Mouse (Mus musculus): ENCODE measurements at regions not wholly inside any gene's neighbourhood (a gene's known extent, or its start where the extent isn't known, plus 50 kb on each side); places are given as distances from the start of the nearest gene placed in this dataset.

DNA sequence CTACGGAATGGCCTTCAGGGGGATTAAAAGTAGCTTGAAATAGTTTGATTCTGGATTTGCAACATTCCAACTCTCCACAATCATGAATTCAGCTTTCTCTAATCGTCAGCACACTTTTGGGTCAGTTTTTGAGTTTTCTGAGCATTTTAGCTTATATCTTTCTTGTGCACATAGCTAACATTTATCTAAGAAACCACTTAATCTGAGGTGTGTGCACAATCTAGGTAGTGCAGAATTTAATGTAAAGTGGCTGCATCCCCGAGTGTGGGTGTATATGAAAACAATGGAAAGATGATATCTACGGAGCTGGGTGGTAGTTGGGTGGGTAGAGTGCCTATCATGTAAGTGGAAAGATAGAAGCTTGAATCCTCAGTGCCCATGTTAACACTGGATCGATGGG, 570.1 kb downstream of the Adgrl2 start:
- Histone ChIP-seq H3K27ac (no peak overlapping the region), H3K36me3 (ENCODE audit: inconsistent target) (no peaks in the 10 kb centered on the region), H3K79me2 (ENCODE audit: inconsistent target) (no peaks in the 10 kb centered on the region), H3K4me3 (ENCODE audit: inconsistent target) (no peak overlapping the region)
- WGBS (ENCODE audit: missing documents) = 89% methylated on average over 5 of the region's 5 CpGs

DNA sequence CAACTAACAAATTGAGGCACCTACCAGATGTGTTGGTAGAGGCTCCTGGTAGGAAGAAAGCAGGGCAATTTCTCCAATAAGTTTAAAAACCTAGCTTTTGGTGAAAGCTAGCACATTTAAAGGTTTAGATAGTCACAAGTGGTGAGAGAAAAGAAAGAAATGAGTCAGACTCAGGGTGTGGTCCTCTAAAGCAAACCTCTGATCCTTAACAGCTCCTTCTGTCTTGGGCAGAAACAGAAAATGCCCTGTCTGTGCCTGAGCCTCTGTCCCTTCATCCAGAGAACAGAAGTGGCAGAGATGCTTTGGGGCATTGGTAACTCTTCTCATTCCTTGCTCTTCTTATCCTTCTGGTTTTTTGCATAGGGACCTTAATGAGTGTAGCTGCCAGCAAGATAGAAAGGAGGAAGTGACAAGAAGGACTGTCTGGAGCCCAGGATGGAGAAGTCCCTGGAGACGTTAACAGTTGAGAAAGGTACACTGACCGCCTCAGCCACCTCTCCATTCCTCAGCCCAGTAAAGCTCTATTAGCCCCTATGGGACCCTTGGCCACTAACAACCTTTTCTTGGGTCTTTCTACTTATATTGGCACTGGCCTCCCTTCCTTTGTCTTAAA, 570.8 kb downstream of the Adgrl2 start:
- Histone ChIP-seq H3K36me3 (ENCODE audit: inconsistent target) (no peaks in the 10 kb centered on the region), H3K27ac (no peak overlapping the region), H3K79me2 (ENCODE audit: inconsistent target) (no peaks in the 10 kb centered on the region), H3K4me3 (ENCODE audit: inconsistent target) (no peak overlapping the region)
- 21% methylated on average over 2 of the region's 2 CpGs for WGBS (ENCODE audit: missing documents)

DNA sequence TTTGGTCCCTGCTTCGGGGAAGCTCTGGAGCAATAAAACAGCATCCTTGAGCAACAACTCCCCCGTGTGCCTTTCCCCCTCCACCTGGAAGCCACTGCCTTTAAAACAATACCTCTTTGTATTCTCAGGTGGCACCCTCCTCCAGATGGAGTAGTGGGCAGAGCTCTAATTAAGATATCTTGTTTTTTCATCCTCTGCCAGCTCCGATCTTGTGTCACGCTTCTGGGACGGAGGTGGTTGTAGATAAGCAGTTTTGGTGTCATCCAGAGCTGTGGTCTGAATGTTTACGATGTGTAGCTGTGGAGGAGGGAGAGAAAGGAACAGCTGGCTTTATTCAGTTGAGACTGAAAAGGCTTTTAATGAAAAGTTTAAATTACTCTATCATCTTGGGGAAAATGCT, 572.3 kb downstream of the Adgrl2 start:
- WGBS (ENCODE audit: missing documents) = 77% methylated on average over 6 of the region's 6 CpGs
- no peaks in the 10 kb centered on the region for H3K36me3 ChIP-seq (ENCODE audit: inconsistent target)

DNA sequence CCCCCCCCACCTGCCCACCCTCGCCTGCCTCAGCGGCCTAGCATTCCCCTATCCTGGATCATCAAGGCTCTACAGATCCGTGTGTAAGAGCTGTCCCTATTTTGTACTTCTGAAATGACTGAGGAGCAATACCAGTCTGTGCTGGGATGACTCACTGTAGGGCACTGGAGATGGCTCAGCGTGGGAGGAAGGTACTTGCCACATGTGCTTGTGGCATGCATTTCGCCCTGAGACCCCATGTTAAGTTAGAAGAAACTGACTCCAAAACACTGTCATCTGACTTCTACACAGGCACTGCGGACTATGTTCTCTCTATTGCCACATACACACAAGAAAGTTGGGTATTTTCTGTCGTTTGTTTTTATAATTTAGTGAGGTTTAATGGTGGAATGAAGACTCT, 574.9 kb downstream of the Adgrl2 start:
- Histone ChIP-seq H3K36me3 (ENCODE audit: inconsistent target) (no peaks in the 10 kb centered on the region), H3K4me3 (ENCODE audit: inconsistent target) (no peak overlapping the region)
- WGBS (ENCODE audit: missing documents) = 77% methylated on average over 7 of the region's 7 CpGs

More for the DNA sequence above, 572.3 kb downstream of the Adgrl2 start:
- Histone ChIP-seq H3K27ac (no peak overlapping the region), H3K79me2 (ENCODE audit: inconsistent target) (no peaks in the 10 kb centered on the region), H3K4me3 (ENCODE audit: inconsistent target) (no peak overlapping the region)

DNA sequence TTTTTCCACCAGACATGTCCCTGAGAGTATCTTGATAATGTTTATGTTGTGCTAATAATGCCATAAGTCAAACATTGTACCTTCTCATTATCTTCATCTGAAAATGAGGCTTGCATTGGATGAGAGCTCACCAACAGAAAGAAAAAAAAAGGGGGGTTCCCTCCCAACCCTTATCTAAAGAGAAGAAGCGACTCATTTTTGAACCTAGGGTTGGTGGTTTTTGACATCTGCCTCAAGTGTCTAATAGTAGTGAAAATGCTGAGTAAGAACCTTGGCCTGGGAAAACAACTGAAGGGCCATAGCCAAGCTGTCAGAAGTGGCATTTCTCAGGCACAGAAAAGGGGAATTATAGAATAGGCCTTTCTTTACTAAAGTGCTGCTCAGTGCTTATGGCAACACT, 577.3 kb downstream of the Adgrl2 start:
- 7% methylated on average over 1 of the region's 1 CpGs for WGBS (ENCODE audit: missing documents)
- no peaks in the 10 kb centered on the region for H3K79me2 ChIP-seq (ENCODE audit: inconsistent target)
- no peak overlapping the region for H3K4me3 ChIP-seq (ENCODE audit: inconsistent target)
- H3K36me3 ChIP-seq (ENCODE audit: inconsistent target) = no peaks in the 10 kb centered on the region
- H3K27ac ChIP-seq = no peak overlapping the region

More for the DNA sequence above, 574.9 kb downstream of the Adgrl2 start:
- H3K79me2 ChIP-seq (ENCODE audit: inconsistent target) = no peaks in the 10 kb centered on the region
- H3K27ac ChIP-seq = no peak overlapping the region

DNA sequence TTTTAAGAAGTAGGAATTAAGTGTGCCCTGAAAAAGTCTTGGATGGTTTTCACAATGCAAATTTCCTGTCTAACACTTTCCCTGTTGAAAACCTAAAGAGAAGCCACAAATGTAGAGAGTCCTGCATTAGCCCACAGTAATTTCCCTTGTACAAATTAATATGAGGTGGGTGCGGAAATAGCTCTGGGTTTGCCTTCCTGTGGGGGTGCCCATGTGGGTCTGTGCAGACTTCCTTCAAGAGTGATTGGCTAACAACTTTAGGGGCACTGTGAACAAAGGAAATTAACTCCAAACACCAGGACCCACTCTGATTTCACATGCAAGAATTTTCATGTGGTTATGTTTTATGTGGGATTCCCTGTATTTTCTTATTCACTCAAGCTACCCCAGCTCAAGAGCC, 578.2 kb downstream of the Adgrl2 start:
- no peak overlapping the region for H3K27ac ChIP-seq
- H3K79me2 ChIP-seq (ENCODE audit: inconsistent target) = no peaks in the 10 kb centered on the region
- no peaks in the 10 kb centered on the region for H3K36me3 ChIP-seq (ENCODE audit: inconsistent target)
- 36% methylated on average over 1 of the region's 1 CpGs for WGBS (ENCODE audit: missing documents)
- no peak overlapping the region for H3K4me3 ChIP-seq (ENCODE audit: inconsistent target)

DNA sequence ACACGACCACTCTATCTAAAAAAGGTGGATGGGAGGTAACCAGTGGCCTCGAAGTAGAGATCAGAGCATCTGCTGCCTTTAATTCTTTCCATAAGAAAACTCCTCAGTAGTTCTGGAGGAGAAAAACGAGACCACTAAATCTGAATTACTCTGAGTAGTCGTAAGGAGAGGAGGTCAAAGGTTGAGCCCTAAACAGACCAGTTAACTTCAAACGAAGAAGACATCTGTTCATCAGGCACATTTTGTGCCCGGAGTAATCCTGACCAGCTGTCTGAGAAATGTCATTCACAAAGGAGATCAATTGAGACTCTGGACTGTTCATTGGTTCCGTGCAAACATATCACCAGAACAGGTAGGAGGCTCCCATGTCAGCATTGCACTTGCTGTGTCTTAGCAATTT, 592.0 kb downstream of the Adgrl2 start:
- no peaks in the 10 kb centered on the region for H3K79me2 ChIP-seq (ENCODE audit: inconsistent target)
- no peak overlapping the region for H3K4me3 ChIP-seq (ENCODE audit: inconsistent target)
- no peak overlapping the region for H3K27ac ChIP-seq
- H3K36me3 ChIP-seq (ENCODE audit: inconsistent target) = no peaks in the 10 kb centered on the region
- WGBS (ENCODE audit: missing documents) = 81% methylated on average over 7 of the region's 7 CpGs

DNA sequence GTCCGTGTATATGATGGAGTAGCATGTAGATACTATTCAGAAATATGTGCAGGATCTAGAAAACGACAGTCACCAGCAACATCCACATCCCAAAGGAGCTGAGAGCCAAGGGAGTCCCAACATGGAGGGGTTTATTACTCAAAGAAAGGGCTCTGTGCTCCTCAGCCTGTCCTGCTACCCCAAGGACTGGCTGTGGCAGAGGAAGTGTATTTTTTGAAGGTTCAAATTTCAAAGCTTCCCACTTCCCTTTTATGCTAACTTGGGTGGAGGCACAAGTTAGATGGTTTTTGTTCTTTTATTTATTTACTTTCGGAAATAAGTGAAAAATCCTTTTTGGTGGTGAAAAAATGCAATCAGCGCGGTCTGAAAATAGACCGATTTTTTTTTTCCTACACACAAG, 602.8 kb downstream of the Adgrl2 start:
- WGBS (ENCODE audit: missing documents) = 37% methylated on average over 5 of the region's 6 CpGs
- no peaks in the 10 kb centered on the region for H3K79me2 ChIP-seq (ENCODE audit: inconsistent target)
- no peaks in the 10 kb centered on the region for H3K36me3 ChIP-seq (ENCODE audit: inconsistent target)
- no peak overlapping the region for H3K27ac ChIP-seq
- no peak overlapping the region for H3K4me3 ChIP-seq (ENCODE audit: inconsistent target)

DNA sequence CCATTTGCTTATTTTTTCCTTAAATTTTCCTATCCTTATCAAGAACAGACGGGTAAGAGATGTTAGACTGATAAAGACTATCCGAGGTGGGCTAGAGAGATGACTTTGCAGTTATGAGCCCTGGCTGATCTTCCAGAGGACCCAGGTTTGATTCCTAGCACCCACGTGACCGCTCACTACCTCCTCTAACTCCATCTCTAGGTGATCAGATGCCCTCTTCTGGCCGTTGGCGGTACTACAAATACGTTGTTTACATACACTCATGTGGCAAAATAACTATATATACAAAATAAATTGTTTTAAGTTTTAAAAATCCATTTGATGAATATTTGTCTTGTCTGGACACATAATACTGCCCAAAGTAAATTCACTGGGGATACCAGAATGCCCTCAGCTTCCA, 604.6 kb downstream of the Adgrl2 start:
- H3K36me3 ChIP-seq (ENCODE audit: inconsistent target) = no peaks in the 10 kb centered on the region
- H3K4me3 ChIP-seq (ENCODE audit: inconsistent target) = no peak overlapping the region
- 95% methylated on average over 7 of the region's 7 CpGs for WGBS (ENCODE audit: missing documents)
- H3K79me2 ChIP-seq (ENCODE audit: inconsistent target) = no peaks in the 10 kb centered on the region
- no peak overlapping the region for H3K27ac ChIP-seq

DNA sequence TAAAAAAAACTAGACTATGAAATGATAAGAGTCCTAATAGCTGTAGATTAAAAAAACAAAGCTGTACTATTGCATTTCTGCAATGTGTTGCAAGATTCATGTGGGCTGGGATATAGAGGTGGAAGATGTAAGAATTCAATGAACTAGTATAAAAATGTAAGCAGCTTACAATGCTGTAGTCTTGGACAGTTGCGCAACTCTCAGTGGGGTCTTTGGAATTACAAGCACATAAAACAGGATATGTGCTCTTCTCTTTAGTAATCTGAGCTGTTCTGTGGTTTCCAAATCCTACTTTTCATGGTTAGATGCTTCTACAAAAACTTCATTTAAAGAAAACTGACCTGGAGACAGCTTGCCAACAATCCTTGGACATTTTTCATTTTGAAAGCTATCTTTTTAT, 609.3 kb downstream of the Adgrl2 start:
- H3K27ac ChIP-seq = no peak overlapping the region
- no peaks in the 10 kb centered on the region for H3K36me3 ChIP-seq (ENCODE audit: inconsistent target)
- H3K4me3 ChIP-seq (ENCODE audit: inconsistent target) = no peak overlapping the region
- 100% methylated on average over 1 of the region's 1 CpGs for WGBS (ENCODE audit: missing documents)
- no peaks in the 10 kb centered on the region for H3K79me2 ChIP-seq (ENCODE audit: inconsistent target)

DNA sequence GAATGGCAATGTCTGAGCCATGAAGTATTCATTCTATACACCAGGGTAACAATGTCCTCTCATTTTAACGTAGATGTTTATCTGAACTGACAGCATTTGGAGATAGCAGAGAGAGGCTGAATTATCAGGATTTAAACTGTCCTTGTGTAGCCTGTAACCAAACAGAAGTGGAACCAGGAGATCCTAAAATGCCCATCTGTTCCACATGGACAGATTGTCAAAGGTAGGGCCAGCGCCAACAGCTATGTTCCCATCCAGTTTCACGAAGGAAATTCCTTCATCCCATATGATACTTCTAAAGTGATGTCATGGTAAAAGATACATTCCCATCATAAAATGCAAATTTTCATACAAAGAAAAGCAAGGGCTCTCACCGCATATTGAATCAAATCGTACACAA, 627.0 kb downstream of the Adgrl2 start:
- Histone ChIP-seq H3K4me3 (ENCODE audit: inconsistent target) (no peak overlapping the region), H3K79me2 (ENCODE audit: inconsistent target) (no peaks in the 10 kb centered on the region), H3K36me3 (ENCODE audit: inconsistent target) (no peaks in the 10 kb centered on the region), H3K27ac (no peak overlapping the region)
- 97% methylated on average over 5 of the region's 5 CpGs for WGBS (ENCODE audit: missing documents)

DNA sequence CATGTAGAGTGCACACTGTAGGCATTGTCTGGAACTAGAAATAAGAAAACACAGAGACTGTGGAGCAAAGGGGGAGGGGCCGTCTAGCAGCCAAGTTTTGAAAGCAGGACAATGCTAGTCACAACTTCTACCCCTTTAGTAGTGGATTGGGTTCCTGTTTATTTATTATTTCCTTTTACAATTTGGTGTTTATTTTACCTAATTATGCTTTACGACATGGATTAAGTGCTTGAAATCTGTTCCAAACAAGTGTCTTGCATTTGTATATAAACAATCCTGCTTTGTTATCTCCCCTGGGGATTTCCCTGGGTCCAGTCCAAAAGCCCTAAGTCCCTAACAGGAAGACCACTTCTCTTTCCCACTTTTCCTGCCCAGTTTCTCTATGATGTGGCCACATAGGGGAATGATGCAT, 627.9 kb downstream of the Adgrl2 start:
- WGBS (ENCODE audit: missing documents) = 94% methylated on average over 2 of the region's 2 CpGs

DNA sequence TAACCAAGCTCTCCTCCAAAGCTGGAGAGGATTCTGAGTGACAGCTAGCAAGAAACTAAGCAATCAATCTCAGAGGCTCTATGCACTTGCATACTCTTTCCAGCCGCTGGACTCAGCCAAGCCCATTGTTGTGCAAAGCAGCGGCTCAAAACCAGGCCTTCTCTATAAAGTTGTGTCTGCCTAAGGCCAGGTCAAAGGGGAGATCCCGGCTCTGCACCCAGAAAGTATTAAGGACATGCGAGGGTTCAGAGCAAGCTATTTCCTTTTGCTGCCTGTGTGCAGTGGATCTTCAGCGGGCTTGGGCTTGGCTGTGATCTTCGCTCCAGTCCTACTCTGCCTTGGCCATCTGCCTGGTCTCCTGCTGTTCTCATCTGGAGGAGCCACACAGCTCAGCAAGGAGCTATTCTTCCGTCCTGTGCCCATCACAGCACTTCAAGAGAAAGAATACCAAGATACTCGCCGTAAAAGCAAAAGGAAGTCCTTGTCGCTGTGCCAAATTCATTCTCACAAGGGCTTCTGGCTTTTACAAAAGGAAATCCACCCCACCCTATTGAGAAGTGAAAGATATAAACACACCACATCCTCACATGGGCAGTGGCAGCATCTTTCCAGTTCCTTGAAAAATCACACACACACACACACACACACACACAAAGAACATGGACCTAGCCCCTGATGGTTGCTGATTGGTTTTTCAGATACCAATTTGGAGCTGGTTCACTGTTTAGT, 646.6 kb downstream of the Adgrl2 start:
- no peak overlapping the region for H3K27ac ChIP-seq
- 41% methylated on average over 10 of the region's 10 CpGs for WGBS (ENCODE audit: missing documents)
- H3K79me2 ChIP-seq (ENCODE audit: inconsistent target) = no peaks in the 10 kb centered on the region
- H3K36me3 ChIP-seq (ENCODE audit: inconsistent target) = no peaks in the 10 kb centered on the region
- no peak overlapping the region for H3K4me3 ChIP-seq (ENCODE audit: inconsistent target)

More for the DNA sequence above, 627.9 kb downstream of the Adgrl2 start:
- Histone ChIP-seq H3K79me2 (ENCODE audit: inconsistent target) (no peaks in the 10 kb centered on the region), H3K4me3 (ENCODE audit: inconsistent target) (no peak overlapping the region), H3K36me3 (ENCODE audit: inconsistent target) (no peaks in the 10 kb centered on the region), H3K27ac (no peak overlapping the region)

DNA sequence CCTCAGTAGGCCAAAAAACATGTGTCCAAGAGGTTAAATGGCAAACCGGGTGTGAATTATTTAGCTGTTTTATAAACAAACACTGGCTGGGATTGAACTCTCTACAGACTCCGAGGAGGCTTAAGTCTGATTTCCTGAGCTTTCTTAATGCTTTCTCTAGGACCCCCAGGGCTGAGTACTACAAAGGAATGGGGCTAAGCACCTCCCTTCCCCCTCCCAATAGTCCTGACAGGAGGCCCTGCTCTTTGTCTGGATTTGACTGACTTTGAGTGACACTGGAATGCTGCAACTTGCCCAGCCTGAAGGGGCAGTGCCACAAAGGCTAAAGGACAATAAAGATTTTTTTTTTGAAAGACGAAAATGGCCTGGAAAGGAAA, 647.1 kb downstream of the Adgrl2 start:
- Histone ChIP-seq H3K36me3 (ENCODE audit: inconsistent target) (no peaks in the 10 kb centered on the region), H3K27ac (no peak overlapping the region), H3K79me2 (ENCODE audit: inconsistent target) (no peaks in the 10 kb centered on the region), H3K4me3 (ENCODE audit: inconsistent target) (no peak overlapping the region)
- 80% methylated on average over 3 of the region's 3 CpGs for WGBS (ENCODE audit: missing documents)

DNA sequence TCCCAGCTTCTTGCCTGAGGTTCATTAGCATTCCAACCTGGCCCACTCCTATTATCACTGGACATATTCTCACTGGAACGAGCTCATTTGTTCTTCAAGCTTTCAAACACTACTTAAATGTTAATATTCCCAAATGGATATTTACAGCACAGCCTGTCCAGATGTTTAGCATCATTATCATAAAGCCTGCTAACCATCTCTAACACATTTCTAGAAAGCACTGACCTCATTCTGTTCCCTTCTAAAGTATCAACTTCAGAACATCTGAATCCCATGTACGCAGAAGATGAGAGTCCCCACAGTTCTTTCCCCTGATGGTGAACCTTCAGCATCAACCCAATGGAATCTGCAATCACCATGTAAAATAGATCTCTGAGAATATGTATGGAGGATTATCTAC, 651.1 kb downstream of the Adgrl2 start:
- WGBS (ENCODE audit: missing documents) = 86% methylated on average over 2 of the region's 2 CpGs
- Histone ChIP-seq H3K36me3 (ENCODE audit: inconsistent target) (no peaks in the 10 kb centered on the region), H3K4me3 (ENCODE audit: inconsistent target) (no peak overlapping the region), H3K79me2 (ENCODE audit: inconsistent target) (no peaks in the 10 kb centered on the region), H3K27ac (no peak overlapping the region)

DNA sequence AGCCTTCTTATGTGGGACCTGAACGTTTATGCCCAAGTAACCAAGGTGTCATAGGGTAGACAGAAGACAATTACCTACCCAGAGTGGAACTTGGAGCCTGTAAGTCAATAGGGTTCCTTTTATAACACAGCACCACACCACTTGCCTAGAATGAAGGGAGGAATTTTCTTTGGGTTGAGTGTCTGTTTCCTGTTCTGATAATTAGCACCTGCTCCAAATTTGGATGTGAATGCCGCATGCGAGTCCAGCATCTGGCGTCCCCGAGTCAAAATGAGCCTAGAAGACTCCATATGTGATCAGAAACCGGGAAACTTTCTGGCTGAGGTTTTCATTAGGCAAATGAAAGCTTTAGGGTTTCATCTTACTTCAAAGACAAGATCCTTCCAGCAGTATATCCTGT, 653.7 kb downstream of the Adgrl2 start:
- no peaks in the 10 kb centered on the region for H3K79me2 ChIP-seq (ENCODE audit: inconsistent target)
- no peak overlapping the region for H3K27ac ChIP-seq
- no peaks in the 10 kb centered on the region for H3K36me3 ChIP-seq (ENCODE audit: inconsistent target)
- 33% methylated on average over 6 of the region's 6 CpGs for WGBS (ENCODE audit: missing documents)
- no peak overlapping the region for H3K4me3 ChIP-seq (ENCODE audit: inconsistent target)

All from macrophage (primary cell).